Mouse (Mus musculus) brain, embryonic 14.5 days (tissue): ENCODE data around the gene 1700025G04Rik.

Experiments used
- CTCF ChIP-seq: fragments of 200-500 bp; IDR thresholded peaks from 2 replicates; pipeline ENCODE4 v1.5.1; 2012; ENCODE audit warnings: inconsistent platforms, mild to moderate bottlenecking, moderate library complexity, borderline replicate concordance; ENCODE audit not compliant: insufficient read depth, insufficient read length; ENCODE audit errors: extremely low read depth
- POLR2A ChIP-seq: fragments of 200-500 bp; IDR thresholded peaks from 2 replicates; pipeline ENCODE4 v1.6.1; 2012; ENCODE audit warnings: mild to moderate bottlenecking, inconsistent platforms, borderline replicate concordance; ENCODE audit not compliant: poor library complexity, insufficient read depth, insufficient read length, severe bottlenecking; ENCODE audit errors: extremely low read depth

- TF ChIP-seq CTCF (no peak), POLR2A (no peak)
These were observed 225.6 kb downstream of the 1700025G04Rik start for GRCm38 (mm10) chr1:151864326-151864725.
